Mouse (Mus musculus): ENCODE data around the gene Zfp300.
A peak's percentile ranks its signal among the peaks of the same experiment; 100 is the strongest.

The Zfp300 gene

DNA sequence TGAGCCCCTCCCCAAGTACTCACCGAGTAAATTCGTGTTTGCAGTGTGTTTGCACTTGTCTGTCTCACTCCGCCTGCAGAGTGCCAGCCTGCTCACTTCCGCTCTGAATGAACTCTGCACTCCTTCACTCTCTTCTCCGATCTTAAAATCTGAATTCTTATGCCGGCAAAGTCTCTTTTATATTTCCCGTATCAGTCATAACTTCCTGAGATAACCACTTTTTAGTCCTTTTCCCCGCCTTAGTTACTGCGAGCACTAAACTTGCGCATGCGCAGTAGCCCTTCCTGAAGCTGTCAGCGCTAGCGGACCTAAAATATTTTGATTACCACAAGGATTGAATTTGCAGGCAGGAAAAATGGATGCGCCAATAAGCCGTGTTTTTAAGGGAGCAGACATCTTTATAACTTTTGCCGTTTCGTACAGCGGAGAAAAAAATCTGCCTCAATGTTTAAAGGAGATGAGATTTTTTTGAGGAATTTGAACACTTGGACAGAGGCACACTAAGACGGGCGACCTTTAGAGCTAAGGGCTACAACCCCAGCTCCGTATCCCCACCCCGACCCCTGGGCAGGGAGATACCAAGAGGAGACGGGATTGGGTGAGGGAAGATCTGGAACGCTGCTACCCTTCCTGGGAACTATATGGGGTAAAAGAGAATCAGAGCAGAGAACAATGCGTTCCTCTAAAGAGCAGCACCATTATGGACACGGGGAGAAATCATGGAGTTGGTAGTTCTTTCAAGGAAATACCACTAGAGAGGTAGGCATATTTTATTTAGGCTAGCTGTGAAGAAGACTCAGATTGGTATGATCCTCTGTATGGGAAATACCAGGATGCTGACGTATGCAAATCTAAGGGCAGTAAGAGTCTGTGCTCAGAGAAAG lies at the start of gene Zfp300:
Gene Zfp300, minus strand, starts transcription at position 545 of the 884 bp plus-strand sequence.
- peak; percentile 58 for DNase-seq

DNA sequence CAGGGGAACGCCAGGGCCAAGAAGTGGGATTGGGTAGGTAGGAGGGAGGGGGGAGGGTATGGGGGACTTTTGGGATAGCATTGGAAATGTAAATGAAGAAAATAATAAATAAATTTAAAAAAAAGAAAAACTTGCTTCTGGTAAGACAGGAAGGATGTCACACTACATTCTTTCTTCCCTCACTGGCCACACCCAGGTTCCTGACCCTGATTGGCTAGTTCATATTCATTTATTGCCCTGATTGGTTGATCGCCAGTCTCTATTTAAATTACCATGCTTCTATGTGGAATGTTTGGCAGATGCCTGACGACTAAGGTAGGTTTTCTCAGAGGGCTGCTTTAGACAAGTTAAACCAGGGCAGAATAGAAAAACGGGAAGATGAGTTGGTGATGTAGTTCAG lies 26.2 kb upstream of the Zfp300 start, which contains the start of gene Ssxa1:
Gene Ssxa1, plus strand, starts transcription at position 301 of the 400 bp plus-strand sequence.
- DNase-seq = no peak

DNA sequence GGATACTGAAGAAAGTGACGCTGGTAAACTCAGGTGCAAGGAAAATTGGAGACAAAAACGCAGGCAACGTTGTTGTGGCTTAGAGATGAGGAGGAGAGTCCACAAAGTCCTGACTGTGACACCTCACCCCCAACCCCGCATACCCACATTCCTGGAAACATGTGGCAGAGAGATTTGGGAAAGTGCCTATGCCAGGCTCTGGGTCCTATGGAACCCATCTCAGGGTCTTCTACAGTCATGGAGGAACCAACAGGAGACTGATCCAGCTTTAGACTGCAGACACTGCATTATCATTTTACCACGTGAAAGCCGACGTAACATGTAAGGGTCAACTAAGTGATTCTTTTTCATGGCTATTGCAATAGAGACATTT lies 526 bp upstream of the Zfp300 start:
- DNase-seq = no peak

DNA sequence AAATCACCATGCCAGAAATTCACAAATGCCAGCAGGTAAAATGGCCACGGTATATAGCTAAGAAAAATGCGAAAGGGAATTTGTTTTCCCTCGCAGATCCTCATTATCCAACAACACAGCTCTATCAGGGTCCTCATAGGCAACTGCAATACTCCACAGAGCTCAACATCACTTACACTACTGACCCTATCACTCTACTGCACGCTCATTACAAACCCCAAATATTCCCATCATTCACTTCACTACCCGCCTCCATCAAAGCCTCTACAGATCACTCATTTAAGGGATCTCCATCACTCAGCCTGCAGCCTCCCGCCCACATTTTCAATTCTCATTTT lies 713 bp downstream of the Zfp300 start:
- no peak for DNase-seq

DNA sequence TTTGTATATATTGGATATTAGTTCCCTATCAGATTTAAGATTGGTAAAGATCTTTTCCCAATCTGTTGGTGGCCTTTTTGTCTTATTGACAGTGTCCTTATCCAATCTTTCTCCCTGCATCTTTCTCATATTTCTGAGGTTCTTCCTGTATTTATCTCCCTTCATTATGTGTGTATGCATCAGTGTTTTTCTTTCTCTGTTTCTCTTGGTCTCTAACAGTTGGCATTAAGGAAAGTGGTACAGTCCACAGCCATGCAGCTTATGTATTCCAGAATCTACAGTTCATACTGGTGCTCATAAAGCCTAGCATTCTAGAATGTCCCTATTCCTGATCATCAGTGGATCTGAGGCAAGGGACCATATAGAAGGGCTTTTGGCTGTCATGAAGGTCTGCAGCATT lies 21.2 kb downstream of the Zfp300 start, which contains the start of gene Spaca5:
Gene Spaca5, plus strand, starts transcription at position 301 of the 400 bp plus-strand sequence.
- DNase-seq = no peak

DNA sequence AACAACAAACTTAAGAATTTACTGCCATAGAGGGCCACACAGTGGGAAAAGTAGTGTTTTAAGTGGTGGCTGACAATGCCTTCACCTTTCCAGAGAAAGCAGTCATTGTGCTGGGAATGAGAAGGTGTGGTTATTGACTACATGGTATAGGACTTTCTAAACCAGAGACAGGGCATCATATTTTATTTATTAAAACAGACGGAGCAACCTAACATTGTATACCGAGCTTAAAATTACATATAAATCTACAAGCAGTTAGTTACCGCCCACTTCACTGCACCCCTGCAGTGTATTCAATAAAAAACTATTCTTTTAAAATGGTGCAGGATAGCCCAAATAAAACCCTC lies 26.8 kb downstream of the Zfp300 start:
- no peak for DNase-seq

DNA sequence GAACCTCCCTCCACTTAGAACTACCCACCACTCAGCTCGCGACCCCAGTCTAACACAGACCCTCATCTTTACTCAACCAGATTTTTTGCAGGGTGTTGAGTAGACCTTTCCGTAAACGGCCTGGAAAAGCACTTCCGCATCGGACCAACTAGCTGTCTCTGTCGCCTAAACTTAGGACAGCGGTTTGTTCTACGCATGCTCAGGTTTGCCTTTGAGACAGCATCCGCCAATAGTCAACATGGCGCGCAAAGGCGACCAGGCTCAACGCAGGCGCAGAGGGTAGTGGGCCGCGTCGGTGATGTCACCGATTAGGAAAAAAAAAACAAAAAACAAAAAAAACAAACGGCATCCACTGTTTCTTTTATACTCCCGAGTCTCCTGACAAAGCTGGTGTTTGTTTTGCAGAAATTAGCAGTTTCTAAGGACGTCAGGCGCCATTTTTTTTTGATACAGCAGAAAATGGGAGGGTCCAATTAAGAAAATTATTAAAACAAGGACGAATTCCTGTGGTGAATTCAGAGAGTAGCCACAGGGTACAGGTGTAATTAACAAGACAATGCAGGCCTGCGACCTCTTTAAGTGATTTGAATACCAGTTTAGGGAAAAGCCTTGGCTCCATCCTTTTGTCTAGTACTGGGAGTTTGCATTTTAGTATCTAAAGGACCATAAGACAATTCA lies 27.3 kb downstream of the Zfp300 start, which contains the start of gene Zfp182:
Gene Zfp182, minus strand, starts transcription at position 451 of the 678 bp plus-strand sequence.
- DNase-seq = peak; percentile 79

DNA sequence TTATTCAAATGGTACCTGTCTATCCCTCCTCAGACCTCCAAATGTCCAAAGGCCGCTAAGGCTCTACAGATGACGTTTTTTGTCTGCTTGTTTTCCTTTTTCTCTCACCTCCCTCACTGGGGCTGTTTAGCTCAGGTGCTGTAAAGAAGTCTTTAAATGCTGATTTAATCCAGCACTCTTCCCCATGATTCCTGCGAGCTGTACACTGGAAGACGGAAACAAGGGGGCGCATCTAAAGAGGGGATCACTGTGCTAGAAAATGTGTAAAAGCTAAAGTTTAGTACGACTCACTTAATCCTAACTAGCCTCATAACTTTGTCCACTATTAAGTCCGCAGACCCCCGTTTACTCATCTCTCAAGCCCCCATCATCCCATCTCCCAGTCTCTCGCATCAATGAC lies 27.9 kb downstream of the Zfp300 start:
- DNase-seq = peak; percentile 4

Measured in kidney, adult 18-20 months (tissue).